Mouse (Mus musculus) forebrain, embryonic 10.5 days (tissue): ENCODE results near the gene Gm20696. TPM values are rescaled to one million over a fixed set of nuclear protein-coding genes. Genes with fewer than 3 reads are reported as not detected.

Experiments used
- DNase-seq: peaks from one replicate; pipeline ENCODE4 v3.0.0-alpha.2; 2017; ENCODE audit warnings: low spot score; ENCODE audit errors: extremely low spot score
- H3K27ac ChIP-seq: fragments of 300-500 bp; sonication (generic); 2 replicates; pipeline ENCODE4 v1.5.1; 2016; ENCODE audit warnings: mild to moderate bottlenecking
- H3K27me3 ChIP-seq: fragments of 300-500 bp; sonication (generic); 2 replicates; pipeline ENCODE4 v1.6.1; 2016; ENCODE audit warnings: mild to moderate bottlenecking; ENCODE audit not compliant: poor library complexity, severe bottlenecking
- H3K36me3 ChIP-seq: fragments of 300-500 bp; sonication (generic); replicated peaks from 2 replicates; pipeline ENCODE4 v1.6.1; 2016; ENCODE audit warnings: mild to moderate bottlenecking, moderate library complexity
- H3K4me1 ChIP-seq: fragments of 300-500 bp; sonication (generic); 2 replicates; pipeline ENCODE4 v1.6.1; 2016
- H3K4me3 ChIP-seq: fragments of 300-500 bp; sonication (generic); 2 replicates; pipeline ENCODE4 v1.5.1; 2016; ENCODE audit warnings: mild to moderate bottlenecking, moderate library complexity
- H3K9me3 ChIP-seq: fragments of 300-500 bp; sonication (generic); 2 replicates; pipeline ENCODE4 v1.6.1; 2016; ENCODE audit warnings: mild to moderate bottlenecking, moderate library complexity
- WGBS: fragments of 180-500 bp; shearing (Covaris S2); methylation state at CpG from one replicate; pipeline ENCODE4 v1.1.7; 2016; 5-methylcytosine and 5-hydroxymethylcytosine counted together
- polyA plus RNA-seq: library from polyadenylated mRNA; unstranded; fragments of >200 nt; fragmentation: Nextera tagmentation; extraction: Ambion mirVana; gene quantifications from 2 replicates; pipeline ENCODE4 v1.2.1, GENCODE M21; 2016

The Gm20696 gene
- polyA plus RNA-seq, 1 experiment from 2014 or later = 3.6 TPM

DNA sequence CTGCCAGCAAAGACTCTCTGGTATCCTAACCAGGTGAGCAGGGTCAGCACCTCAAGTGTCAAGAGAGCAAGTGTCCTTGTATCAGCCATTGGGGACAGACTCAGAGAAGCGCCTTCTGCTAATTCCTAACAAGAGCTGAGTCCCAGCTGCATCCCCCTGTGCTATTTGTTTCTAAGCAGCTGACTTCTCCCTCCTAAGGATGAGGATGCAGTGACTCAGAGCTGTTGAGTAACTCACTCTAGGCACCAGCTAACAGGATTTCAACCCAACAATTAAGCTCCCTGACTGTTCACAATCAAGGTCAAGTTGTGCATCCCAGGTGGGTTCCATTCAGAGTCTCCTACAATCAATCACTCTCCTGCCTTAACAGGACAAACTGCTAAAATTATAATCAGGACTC is 49.2 kb downstream of the Gm20696 start:
- Histone ChIP-seq H3K4me3 (no peak overlapping the region), H3K9me3 (no peaks in the 10 kb centered on the region), H3K27ac (no peak overlapping the region), H3K27me3 (peaks cover 39% of the 10 kb centered on the region), H3K36me3 (no peaks in the 10 kb centered on the region), H3K4me1 (peaks cover 45% of the 10 kb centered on the region)
- 64% methylated on average over 1 of the region's 1 CpGs for WGBS
- no peak for DNase-seq

GRCm38 (mm10) chr6:99615272-99615751 is 51.3 kb downstream of the Gm20696 start:
- Histone ChIP-seq H3K27ac (peak overlapping the region; percentile 58), H3K36me3 (no peaks in the 10 kb centered on the region), H3K9me3 (no peaks in the 10 kb centered on the region), H3K4me3 (no peak overlapping the region), H3K27me3 (peaks cover 39% of the 10 kb centered on the region), H3K4me1 (peaks cover 58% of the 10 kb centered on the region)
- WGBS = 20% methylated on average over 10 of the region's 10 CpGs
- no peak for DNase-seq

GRCm38 (mm10) chr6:99614566-99615271 is 51.9 kb downstream of the Gm20696 start:
- Histone ChIP-seq H3K36me3 (no peaks in the 10 kb centered on the region), H3K27me3 (peaks cover 39% of the 10 kb centered on the region), H3K9me3 (no peaks in the 10 kb centered on the region), H3K27ac (peak overlapping the region; percentile 58; the same call in 1 of the 2 replicates), H3K4me1 (peaks cover 60% of the 10 kb centered on the region), H3K4me3 (no peak overlapping the region)
- no peak for DNase-seq
- WGBS = 73% methylated on average over 17 of the region's 17 CpGs

- no peak overlapping the region for H3K27ac ChIP-seq
- no peaks in the 10 kb centered on the region for H3K9me3 ChIP-seq
- peaks cover 48% of the 10 kb centered on the region for H3K4me1 ChIP-seq
- 69% methylated on average over 6 of the region's 6 CpGs for WGBS
- no peak for DNase-seq
- no peaks in the 10 kb centered on the region for H3K36me3 ChIP-seq
- peaks cover 29% of the 10 kb centered on the region for H3K27me3 ChIP-seq
- H3K4me3 ChIP-seq = no peak overlapping the region
Observed at GRCm38 (mm10) chr6:99611866-99612265, 54.7 kb downstream of the Gm20696 start.

GRCm38 (mm10) chr6:99610454-99611427 is 55.9 kb downstream of the Gm20696 start:
- 64% methylated on average over 14 of the region's 14 CpGs for WGBS
- Histone ChIP-seq H3K4me3 (no peak overlapping the region), H3K27ac (no peak overlapping the region), H3K27me3 (peaks cover 20% of the 10 kb centered on the region), H3K36me3 (no peaks in the 10 kb centered on the region), H3K4me1 (peaks cover 38% of the 10 kb centered on the region), H3K9me3 (no peaks in the 10 kb centered on the region)
- no peak for DNase-seq

GRCm38 (mm10) chr6:99606079-99606478 is 60.5 kb downstream of the Gm20696 start:
- Histone ChIP-seq H3K4me1 (peaks cover 17% of the 10 kb centered on the region), H3K36me3 (no peaks in the 10 kb centered on the region), H3K4me3 (no peak overlapping the region), H3K27me3 (0 out of 2 replicates have a peak, but pooled peaks cover 10% of the 10 kb centered on the region), H3K27ac (no peak overlapping the region), H3K9me3 (no peaks in the 10 kb centered on the region)
- WGBS = 82% methylated on average over 7 of the region's 7 CpGs
- no peak for DNase-seq

DNA sequence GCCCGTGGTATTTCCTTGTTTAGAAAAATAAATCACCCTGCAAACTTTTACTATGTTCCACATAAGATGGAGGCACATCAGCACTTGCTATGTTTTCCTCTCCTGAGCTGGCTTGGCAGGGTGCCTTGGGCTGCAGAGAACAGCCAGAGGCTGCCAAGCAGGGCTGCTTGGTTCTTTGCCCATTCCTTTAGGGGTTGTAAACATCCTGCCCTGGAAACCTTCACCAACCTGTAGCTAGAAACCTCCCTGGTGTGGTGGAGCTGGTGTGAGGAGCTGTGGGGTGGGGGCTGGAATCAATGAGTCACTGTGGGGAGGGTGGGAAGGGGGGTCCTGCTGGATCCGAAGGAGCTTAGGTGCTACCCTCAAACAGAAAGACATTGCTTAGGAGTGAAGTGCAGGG is 61.8 kb downstream of the Gm20696 start:
- no peak for DNase-seq
- H3K9me3 ChIP-seq = no peaks in the 10 kb centered on the region
- H3K27ac ChIP-seq = no peak overlapping the region
- 83% methylated on average over 2 of the region's 2 CpGs for WGBS
- peaks cover 12% of the 10 kb centered on the region for H3K4me1 ChIP-seq
- 0 out of 2 replicates have a peak, but pooled peaks cover 10% of the 10 kb centered on the region for H3K27me3 ChIP-seq
- no peaks in the 10 kb centered on the region for H3K36me3 ChIP-seq
- no peak overlapping the region for H3K4me3 ChIP-seq

DNA sequence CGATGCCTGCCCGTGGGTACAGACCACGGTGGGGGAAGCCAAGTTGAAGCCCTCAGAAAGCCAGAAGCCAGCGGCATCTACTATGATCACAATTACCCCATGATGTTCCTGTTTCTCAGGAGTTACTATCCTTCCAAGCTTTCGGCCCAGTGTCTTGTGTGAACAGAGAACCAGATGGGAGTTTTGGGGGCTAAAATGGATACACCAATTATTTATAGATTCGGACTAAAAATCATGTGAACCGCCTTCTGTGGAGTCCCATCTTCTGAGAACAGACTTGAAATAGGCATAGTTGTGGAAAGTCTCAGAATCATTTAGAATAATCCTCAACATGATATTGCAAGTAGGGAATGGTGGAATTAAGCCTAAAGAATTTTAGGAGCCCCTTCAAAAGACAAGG is 64.2 kb downstream of the Gm20696 start:
- 93% methylated on average over 7 of the region's 7 CpGs for WGBS
- no peak overlapping the region for H3K4me3 ChIP-seq

GRCm38 (mm10) chr6:99600886-99601285 is 65.7 kb downstream of the Gm20696 start:
- Histone ChIP-seq H3K36me3 (no peaks in the 10 kb centered on the region), H3K9me3 (no peaks in the 10 kb centered on the region), H3K27ac (no peak overlapping the region), H3K4me3 (no peak overlapping the region), H3K27me3 (peaks cover 10% of the 10 kb centered on the region; the same call in 1 of the 2 replicates), H3K4me1 (peaks cover 20% of the 10 kb centered on the region)
- DNase-seq = no peak
- 80% methylated on average over 8 of the region's 8 CpGs for WGBS

More for the DNA sequence above, 64.2 kb downstream of the Gm20696 start:
- Histone ChIP-seq H3K27ac (no peak overlapping the region), H3K4me1 (peaks cover 20% of the 10 kb centered on the region), H3K27me3 (peaks cover 10% of the 10 kb centered on the region; the same call in 1 of the 2 replicates), H3K36me3 (no peaks in the 10 kb centered on the region), H3K9me3 (no peaks in the 10 kb centered on the region)
- no peak for DNase-seq

DNA sequence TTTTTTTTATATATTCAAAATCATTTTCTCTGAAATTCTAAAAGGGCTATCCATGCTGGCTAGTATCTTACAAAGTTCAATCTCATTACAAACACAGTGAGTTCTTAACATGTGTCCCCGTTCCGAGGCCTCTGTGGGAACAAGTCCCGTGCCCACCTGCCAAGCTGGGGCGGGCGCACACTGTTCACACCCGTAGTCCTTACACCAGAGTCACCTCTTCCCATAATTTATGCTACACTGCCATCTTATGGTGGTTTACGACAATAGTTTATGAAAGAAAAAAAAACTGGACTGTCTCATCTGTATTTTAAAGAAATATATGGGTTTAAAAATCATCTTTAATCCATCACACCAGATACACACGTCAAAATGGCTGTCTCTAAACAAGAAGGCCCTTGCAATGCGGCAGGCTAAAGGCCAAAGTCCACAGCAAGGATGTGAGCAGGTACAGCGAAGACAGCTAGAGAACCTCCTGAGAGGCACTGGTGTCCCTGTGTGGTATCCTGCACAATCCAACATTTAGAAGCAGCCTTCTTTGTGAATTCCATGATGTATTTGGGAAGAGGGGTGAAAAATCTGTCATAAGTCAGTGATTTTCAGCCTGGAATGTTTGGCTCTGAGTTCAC is 66.3 kb downstream of the Gm20696 start:
- H3K27me3 ChIP-seq = peaks cover 10% of the 10 kb centered on the region; the same call in 1 of the 2 replicates
- no peaks in the 10 kb centered on the region for H3K9me3 ChIP-seq
- peak; percentile 23 for DNase-seq
- H3K27ac ChIP-seq = no peak overlapping the region
- H3K4me3 ChIP-seq = no peak overlapping the region
- peaks cover 20% of the 10 kb centered on the region for H3K4me1 ChIP-seq
- no peaks in the 10 kb centered on the region for H3K36me3 ChIP-seq
- 53% methylated on average over 10 of the region's 10 CpGs for WGBS

DNA sequence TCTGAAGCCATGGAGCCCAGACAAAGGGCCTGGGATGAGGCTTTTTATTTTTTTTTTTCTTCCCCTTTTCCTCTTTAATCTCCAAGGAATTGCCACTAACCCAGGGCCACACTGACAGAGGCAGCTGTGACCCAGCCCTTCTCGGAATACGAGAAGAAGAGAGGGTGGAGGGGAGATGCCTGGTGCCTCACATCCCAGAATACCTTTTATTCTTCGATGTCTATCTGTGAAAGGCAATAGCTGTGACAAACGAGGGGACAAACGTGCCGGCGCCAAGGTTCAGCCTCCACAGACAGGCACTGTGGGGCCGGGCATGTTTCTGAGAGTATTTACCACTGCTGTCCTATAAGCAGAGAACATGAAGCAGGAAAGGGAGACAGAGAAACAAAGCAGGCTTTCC is 66.9 kb downstream of the Gm20696 start:
- Histone ChIP-seq H3K27ac (peak overlapping the region; percentile 69), H3K27me3 (peaks cover 10% of the 10 kb centered on the region; the same call in 1 of the 2 replicates), H3K4me3 (no peak overlapping the region), H3K9me3 (no peaks in the 10 kb centered on the region), H3K36me3 (no peaks in the 10 kb centered on the region), H3K4me1 (peaks cover 20% of the 10 kb centered on the region)
- DNase-seq = no peak
- WGBS = 42% methylated on average over 8 of the region's 8 CpGs

GRCm38 (mm10) chr6:99599229-99599628 is 67.4 kb downstream of the Gm20696 start:
- no peak overlapping the region for H3K4me3 ChIP-seq
- peaks cover 20% of the 10 kb centered on the region for H3K4me1 ChIP-seq
- no peaks in the 10 kb centered on the region for H3K36me3 ChIP-seq
- peak overlapping the region; percentile 69 for H3K27ac ChIP-seq
- peaks cover 10% of the 10 kb centered on the region; the same call in 1 of the 2 replicates for H3K27me3 ChIP-seq
- DNase-seq = peak; percentile 35
- 59% methylated on average over 5 of the region's 5 CpGs for WGBS
- H3K9me3 ChIP-seq = no peaks in the 10 kb centered on the region
